Mouse (Mus musculus) embryonic facial prominence, embryonic 10.5 days (tissue): ENCODE measurements around the gene Tbc1d17. TPM values are rescaled to one million over a fixed set of nuclear protein-coding genes. Genes with fewer than 3 reads are reported as not detected.

Experiments
- DNase-seq: peaks from one replicate; pipeline ENCODE4 v3.0.0-alpha.2; 2017; ENCODE audit warnings: low spot score
- H3K27ac ChIP-seq: fragments of 300-500 bp; sonication (generic); replicated peaks from 2 replicates; pipeline ENCODE4 v1.5.1; 2016; ENCODE audit warnings: mild to moderate bottlenecking
- H3K27me3 ChIP-seq: fragments of 300-500 bp; sonication (generic); replicated peaks from 2 replicates; pipeline ENCODE4 v1.6.1; 2016; ENCODE audit warnings: low read depth, mild to moderate bottlenecking; ENCODE audit not compliant: poor library complexity, severe bottlenecking
- H3K36me3 ChIP-seq: fragments of 300-500 bp; sonication (generic); replicated peaks from 2 replicates; pipeline ENCODE4 v1.6.1; 2016; ENCODE audit warnings: mild to moderate bottlenecking, moderate library complexity
- H3K4me1 ChIP-seq: fragments of 300-500 bp; sonication (generic); 2 replicates; pipeline ENCODE4 v1.6.1; 2016
- H3K4me3 ChIP-seq: fragments of 300-500 bp; sonication (generic); 2 replicates; pipeline ENCODE4 v1.5.1; 2016; ENCODE audit warnings: mild to moderate bottlenecking, moderate library complexity
- H3K9me3 ChIP-seq: fragments of 300-500 bp; sonication (generic); 2 replicates; pipeline ENCODE4 v1.6.1; 2016; ENCODE audit warnings: mild to moderate bottlenecking
- WGBS: fragments of 180-500 bp; shearing (Covaris S2); methylation state at CpG from one replicate; pipeline ENCODE4 v1.1.7; 2016; 5-methylcytosine and 5-hydroxymethylcytosine counted together
- polyA plus RNA-seq: library from polyadenylated mRNA; unstranded; fragments of >200 nt; fragmentation: Nextera tagmentation; extraction: Ambion mirVana; gene quantifications from 2 replicates; pipeline ENCODE4 v1.2.1, GENCODE M21; 2016

Gene Tbc1d17
- polyA plus RNA-seq, 1 experiment from 2014 or later = 82.7 TPM

DNA sequence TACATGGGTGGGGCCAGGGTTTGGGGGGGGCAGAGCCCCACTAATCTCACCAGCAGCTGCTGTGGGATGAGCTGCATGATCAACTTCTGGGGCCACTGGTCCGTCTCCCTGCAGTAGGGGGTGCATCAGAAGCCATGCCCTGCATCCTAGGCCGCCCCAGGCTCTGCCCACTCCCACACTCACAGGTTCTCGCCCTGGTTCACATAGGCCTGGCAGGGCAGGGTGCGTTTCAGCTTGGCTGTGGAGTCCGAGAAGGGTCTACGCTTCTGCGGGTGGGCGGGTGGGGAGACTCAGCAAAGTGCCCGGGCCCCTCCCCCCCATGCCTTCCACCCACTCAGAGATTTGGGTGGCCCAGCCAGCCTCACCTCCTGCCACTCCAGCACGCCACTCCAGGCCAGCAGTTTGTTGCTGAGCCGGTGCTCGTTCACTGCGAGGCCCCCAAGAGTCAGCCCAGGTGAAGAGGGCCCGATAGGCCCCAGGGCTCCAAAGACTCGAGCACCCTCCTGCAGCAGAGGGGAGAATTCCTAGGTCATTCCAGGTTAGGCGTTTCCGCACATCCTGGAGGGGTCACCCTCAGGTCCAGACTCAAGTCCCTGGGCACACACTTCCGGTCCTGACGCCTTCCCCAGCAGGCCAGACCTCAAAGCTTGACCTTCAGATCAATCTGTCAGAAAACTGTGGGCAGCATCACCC lies 18.3 kb upstream of the Tbc1d17 start:
- WGBS = 78% methylated on average over 19 of the region's 19 CpGs
- no peaks in the 10 kb centered on the region for H3K9me3 ChIP-seq
- peaks cover 64% of the 10 kb centered on the region for H3K36me3 ChIP-seq
- peaks cover 49% of the 10 kb centered on the region for H3K4me1 ChIP-seq
- peak overlapping the region; percentile 98 for H3K4me3 ChIP-seq
- H3K27ac ChIP-seq = peak overlapping the region; percentile 48
- no peaks in the 10 kb centered on the region for H3K27me3 ChIP-seq
- DNase-seq = no peak

DNA sequence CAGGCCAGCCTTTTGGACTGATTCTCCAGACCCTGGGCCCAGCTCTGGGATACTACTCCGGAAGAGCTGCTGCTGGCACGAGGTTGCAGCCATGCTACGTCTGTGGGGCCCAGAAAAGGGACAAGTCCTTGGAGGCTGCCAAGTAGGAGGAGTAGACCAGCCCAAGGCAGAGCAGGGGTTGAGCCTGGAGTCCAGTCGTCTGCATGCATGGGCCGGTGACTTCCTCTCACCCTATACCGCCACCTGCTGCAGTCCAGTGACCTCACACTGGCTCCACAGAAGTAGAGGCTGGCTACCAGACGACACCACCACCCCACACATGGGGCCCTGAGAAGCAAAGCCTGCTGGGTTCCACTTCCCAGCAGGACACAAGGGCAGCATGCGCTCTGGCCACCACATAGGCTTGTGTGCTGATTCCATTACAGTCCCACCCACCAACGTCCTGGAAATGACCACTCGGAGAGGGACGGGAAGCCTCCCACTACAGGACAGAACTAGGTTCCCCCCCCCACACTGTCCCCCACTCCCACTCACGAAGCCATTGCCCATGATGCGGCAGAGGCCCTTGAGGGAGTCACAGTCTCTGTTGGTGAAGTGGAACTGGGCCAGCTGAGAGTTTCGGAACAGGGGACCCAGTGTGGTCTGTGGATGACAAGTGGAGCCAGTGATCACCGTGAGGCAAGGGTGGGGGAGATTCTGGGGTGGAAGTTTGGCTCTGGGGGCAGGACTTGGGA lies 17.6 kb upstream of the Tbc1d17 start:
- Histone ChIP-seq H3K27ac (peak overlapping the region; percentile 48; the same call in 1 of the 2 replicates), H3K9me3 (no peaks in the 10 kb centered on the region), H3K4me3 (peak overlapping the region; percentile 98), H3K27me3 (no peaks in the 10 kb centered on the region), H3K4me1 (peaks cover 51% of the 10 kb centered on the region), H3K36me3 (peaks cover 71% of the 10 kb centered on the region)
- DNase-seq = no peak
- 74% methylated on average over 15 of the region's 15 CpGs for WGBS

GRCm38 (mm10) chr7:44864595-44865542 lies 16.0 kb upstream of the Tbc1d17 start:
- no peaks in the 10 kb centered on the region for H3K9me3 ChIP-seq
- peaks cover 84% of the 10 kb centered on the region for H3K36me3 ChIP-seq
- DNase-seq = no peak
- WGBS = 88% methylated on average over 24 of the region's 24 CpGs
- H3K27me3 ChIP-seq = no peaks in the 10 kb centered on the region
- peaks cover 58% of the 10 kb centered on the region for H3K4me1 ChIP-seq
- peak overlapping the region; percentile 27; the same call in 1 of the 2 replicates for H3K4me3 ChIP-seq
- no peak overlapping the region for H3K27ac ChIP-seq

GRCm38 (mm10) chr7:44863982-44864494 lies 15.2 kb upstream of the Tbc1d17 start:
- H3K27me3 ChIP-seq = no peaks in the 10 kb centered on the region
- DNase-seq = no peak
- H3K9me3 ChIP-seq = no peaks in the 10 kb centered on the region
- WGBS = 90% methylated on average over 11 of the region's 11 CpGs
- H3K4me3 ChIP-seq = peak overlapping the region; percentile 13; the same call in 1 of the 2 replicates
- peaks cover 89% of the 10 kb centered on the region for H3K36me3 ChIP-seq
- no peak overlapping the region for H3K27ac ChIP-seq
- H3K4me1 ChIP-seq = peaks cover 58% of the 10 kb centered on the region

GRCm38 (mm10) chr7:44863210-44863609 lies 14.3 kb upstream of the Tbc1d17 start:
- 90% methylated on average over 14 of the region's 14 CpGs for WGBS
- DNase-seq = no peak
- Histone ChIP-seq H3K27ac (no peak overlapping the region), H3K27me3 (no peaks in the 10 kb centered on the region), H3K9me3 (no peaks in the 10 kb centered on the region), H3K36me3 (peaks cover 90% of the 10 kb centered on the region), H3K4me3 (peak overlapping the region; percentile 9; the same call in 1 of the 2 replicates), H3K4me1 (peaks cover 59% of the 10 kb centered on the region)

DNA sequence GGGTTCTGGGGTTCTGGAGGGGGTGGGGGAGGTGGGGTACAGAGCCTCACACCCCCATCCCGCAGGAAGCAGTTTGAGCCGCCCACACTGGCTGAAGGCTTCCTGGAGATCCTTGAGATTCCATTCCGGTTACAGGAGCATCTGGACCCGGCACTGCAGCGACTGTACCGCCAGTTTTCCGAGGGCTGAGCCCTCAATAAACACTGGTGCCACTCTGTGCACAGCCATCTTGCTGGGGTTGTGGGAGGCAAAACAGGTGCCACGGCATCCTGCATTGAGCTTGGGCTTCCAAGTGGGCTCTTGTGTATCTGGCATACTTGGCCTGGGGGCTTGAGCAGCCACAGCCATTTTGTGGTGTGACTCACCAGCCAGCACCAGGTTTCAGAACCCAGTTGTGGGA lies 13.6 kb upstream of the Tbc1d17 start:
- WGBS = 87% methylated on average over 8 of the region's 8 CpGs
- Histone ChIP-seq H3K4me3 (0 out of 2 replicates have a peak overlapping the region, but pooled peaks have one; percentile 2), H3K9me3 (no peaks in the 10 kb centered on the region), H3K36me3 (peaks cover 82% of the 10 kb centered on the region), H3K27ac (no peak overlapping the region), H3K4me1 (peaks cover 59% of the 10 kb centered on the region), H3K27me3 (no peaks in the 10 kb centered on the region)
- DNase-seq = no peak

DNA sequence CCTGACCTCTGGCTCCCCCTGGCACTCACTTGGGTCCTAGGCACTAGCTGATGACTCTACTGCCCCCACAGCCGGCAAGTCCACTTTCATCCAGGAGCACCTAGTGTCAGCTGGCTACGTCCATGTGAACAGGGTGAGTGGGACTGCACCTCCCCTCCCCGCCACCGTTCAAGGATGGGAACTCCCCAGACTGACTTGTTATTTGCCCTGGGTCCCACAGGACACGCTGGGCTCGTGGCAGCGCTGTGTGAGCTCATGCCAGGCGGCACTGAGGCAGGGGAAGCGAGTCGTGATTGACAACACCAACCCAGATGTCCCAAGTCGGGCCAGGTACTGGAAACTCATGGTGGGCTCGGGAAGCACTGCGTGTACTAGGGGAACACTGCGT lies 12.5 kb upstream of the Tbc1d17 start:
- peak overlapping the region; percentile 16; the same call in 1 of the 2 replicates for H3K4me3 ChIP-seq
- no peaks in the 10 kb centered on the region for H3K9me3 ChIP-seq
- peaks cover 72% of the 10 kb centered on the region for H3K36me3 ChIP-seq
- DNase-seq = no peak
- 84% methylated on average over 14 of the region's 14 CpGs for WGBS
- no peak overlapping the region for H3K27ac ChIP-seq
- H3K27me3 ChIP-seq = no peaks in the 10 kb centered on the region
- H3K4me1 ChIP-seq = peaks cover 57% of the 10 kb centered on the region

- peak overlapping the region; percentile 67 for H3K27ac ChIP-seq
- H3K27me3 ChIP-seq = no peaks in the 10 kb centered on the region
- peaks cover 53% of the 10 kb centered on the region for H3K4me1 ChIP-seq
- peak overlapping the region; percentile 16 for H3K4me3 ChIP-seq
- no peaks in the 10 kb centered on the region for H3K9me3 ChIP-seq
- WGBS = 62% methylated on average over 22 of the region's 22 CpGs
- H3K36me3 ChIP-seq = peaks cover 66% of the 10 kb centered on the region
- peak; percentile 85 for DNase-seq
These were observed 11.9 kb upstream of the Tbc1d17 start for GRCm38 (mm10) chr7:44860576-44861428.

DNA sequence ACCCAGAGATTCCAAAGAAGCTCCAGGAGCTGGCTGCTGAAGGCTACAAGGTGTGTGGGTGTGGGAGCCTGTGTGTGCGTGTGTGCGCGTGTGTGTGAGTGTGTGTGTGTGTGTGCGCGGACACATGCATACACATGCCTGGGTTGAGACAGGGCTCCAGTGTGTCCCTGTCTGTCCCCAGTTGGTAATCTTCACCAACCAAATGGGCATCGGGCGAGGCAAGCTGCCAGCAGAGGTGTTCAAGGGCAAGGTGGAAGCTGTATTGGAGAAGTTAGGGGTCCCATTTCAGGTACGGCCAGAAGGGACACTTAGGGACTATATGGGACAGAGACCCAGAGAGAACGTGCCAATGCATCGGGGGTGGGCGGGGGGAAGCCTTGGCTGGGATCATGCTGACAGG lies 11.0 kb upstream of the Tbc1d17 start:
- H3K4me1 ChIP-seq = peaks cover 55% of the 10 kb centered on the region
- WGBS = 92% methylated on average over 11 of the region's 11 CpGs
- DNase-seq = no peak
- no peak overlapping the region for H3K27ac ChIP-seq
- H3K4me3 ChIP-seq = peak overlapping the region; percentile 16; the same call in 1 of the 2 replicates
- H3K36me3 ChIP-seq = peaks cover 57% of the 10 kb centered on the region
- H3K27me3 ChIP-seq = no peaks in the 10 kb centered on the region
- no peaks in the 10 kb centered on the region for H3K9me3 ChIP-seq

- H3K9me3 ChIP-seq = no peaks in the 10 kb centered on the region
- H3K27ac ChIP-seq = peak overlapping the region; percentile 91
- WGBS = 28% methylated on average over 8 of the region's 8 CpGs
- DNase-seq = no peak
- H3K27me3 ChIP-seq = no peaks in the 10 kb centered on the region
- H3K36me3 ChIP-seq = peaks cover 47% of the 10 kb centered on the region
- H3K4me1 ChIP-seq = peaks cover 72% of the 10 kb centered on the region
- peak overlapping the region; percentile 87 for H3K4me3 ChIP-seq
These were observed 9.0 kb upstream of the Tbc1d17 start for GRCm38 (mm10) chr7:44857905-44858304.

DNA sequence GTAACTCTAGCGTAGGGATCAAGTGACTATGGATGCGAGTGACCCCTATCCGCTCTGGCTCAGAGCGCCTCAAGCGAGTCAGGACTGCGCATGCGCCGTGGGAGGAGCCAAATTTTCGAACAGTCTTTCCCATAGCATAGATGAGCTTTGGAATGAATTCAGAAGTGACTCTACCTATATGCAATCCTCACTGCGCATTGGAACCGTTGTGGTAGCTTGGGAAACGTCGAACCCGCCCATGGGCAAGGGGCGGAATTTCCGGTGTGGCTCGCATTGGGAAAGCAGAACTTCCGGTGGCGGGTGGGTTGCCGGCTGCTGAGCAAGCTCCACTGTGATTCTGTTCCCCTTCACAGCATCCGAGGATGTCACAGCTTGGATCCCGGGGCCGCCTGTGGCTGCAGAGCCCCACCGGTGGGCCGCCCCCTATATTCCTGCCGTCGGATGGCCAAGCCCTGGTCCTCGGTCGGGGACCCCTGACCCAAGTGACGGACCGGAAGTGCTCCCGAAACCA lies 8.2 kb upstream of the Tbc1d17 start, which contains the start of gene Pnkp:
Gene Pnkp, plus strand, starts transcription at position 98 of the 511 bp plus-strand sequence.
- WGBS = under 1% methylated on average over 32 of the region's 32 CpGs
- Histone ChIP-seq H3K9me3 (no peaks in the 10 kb centered on the region), H3K4me3 (peak within 1 kb of the TSS; percentile 87), H3K4me1 (peaks cover 79% of the 10 kb centered on the region), H3K27ac (peak within 1 kb of the TSS; percentile 91), H3K27me3 (no peaks in the 10 kb centered on the region), H3K36me3 (peaks cover 47% of the 10 kb centered on the region)
- peak; percentile 90 for DNase-seq
